Mouse (Mus musculus) megakaryocyte, embryonic 14.5 days (primary cell): ENCODE data around the gene Babam2. TPM values are rescaled to one million over a fixed set of nuclear protein-coding genes. Genes with fewer than 3 reads are reported as not detected.

Source experiments
- H3K27me3 ChIP-seq: replicated peaks from 2 replicates; pipeline ENCODE3; 2012; ENCODE audit warnings: inconsistent platforms
- H3K36me3 ChIP-seq: replicated peaks from 2 replicates; pipeline ENCODE3; 2012; ENCODE audit warnings: low read length, inconsistent platforms, mixed read lengths
- H3K4me1 ChIP-seq: 2 replicates; pipeline ENCODE4 v1.6.1; 2012; ENCODE audit warnings: inconsistent platforms
- H3K4me3 ChIP-seq: replicated peaks from 2 replicates; pipeline ENCODE3; 2012; ENCODE audit warnings: moderate library complexity, mild to moderate bottlenecking, inconsistent platforms
- H3K9me3 ChIP-seq: 2 replicates; pipeline ENCODE4 v1.6.1; 2012; ENCODE audit warnings: inconsistent platforms
- FLI1 ChIP-seq: IDR thresholded peaks from 2 replicates; pipeline ENCODE4 v1.6.1; 2012; ENCODE audit warnings: low read length, inconsistent platforms, mixed read lengths
- GATA1 ChIP-seq: IDR thresholded peaks from 3 replicates; pipeline ENCODE4 v1.6.1; 2012; ENCODE audit warnings: mixed read lengths, low read length, inconsistent platforms, borderline replicate concordance
- polyA plus RNA-seq: library from polyadenylated mRNA; stranded (reverse); fragments of >175 nt; gene quantifications from 2 replicates; pipeline ENCODE4 v1.2.3, GENCODE M21; 2012; ENCODE audit warnings: low replicate concordance; ENCODE audit not compliant: insufficient read depth

Babam2 gene
- polyA plus RNA-seq, 1 experiment, result 87.2 TPM

DNA sequence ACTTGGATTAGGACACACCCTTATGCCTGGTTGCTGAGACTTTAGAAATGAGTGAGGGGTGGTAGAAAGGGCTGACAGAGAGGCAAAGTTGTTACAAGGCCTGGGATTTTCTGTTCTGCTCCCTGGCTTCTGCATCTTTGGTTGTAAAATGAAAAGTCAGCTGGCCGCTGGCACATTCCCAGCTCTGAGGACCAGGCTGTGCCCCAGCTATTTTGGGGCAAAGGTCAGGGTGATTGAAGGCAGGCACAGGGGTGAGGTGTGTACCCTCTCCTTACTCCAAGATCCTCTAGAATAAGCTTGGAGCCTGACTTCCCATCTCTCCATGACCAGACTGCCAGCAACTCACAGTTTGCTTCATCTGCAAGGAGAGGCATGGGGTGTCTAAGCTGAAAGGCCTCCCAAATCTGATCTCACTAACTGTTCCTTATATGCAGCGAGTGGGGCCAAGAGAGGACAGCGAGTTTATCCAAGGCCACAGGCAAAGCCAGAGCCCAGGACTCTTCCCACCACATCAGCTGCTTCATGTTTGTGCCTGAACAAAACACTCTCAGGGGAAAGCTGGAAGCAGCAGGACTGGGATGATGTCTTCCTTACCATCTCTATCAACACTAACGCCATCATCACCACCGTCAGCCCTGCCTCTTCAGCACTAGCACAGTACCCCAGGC is 409.1 kb downstream of the Babam2 start:
- peaks cover 70% of the 10 kb centered on the region for H3K27me3 ChIP-seq

GRCm38 (mm10) chr5:32110651-32111050 is 413.2 kb downstream of the Babam2 start:
- Histone ChIP-seq H3K9me3 (no peaks in the 10 kb centered on the region; the same call in 1 of the 2 replicates), H3K4me1 (peaks cover 67% of the 10 kb centered on the region)
- no peak for TF ChIP-seq GATA1
- no peak for TF ChIP-seq FLI1

More for the DNA sequence above, 409.1 kb downstream of the Babam2 start:
- Histone ChIP-seq H3K4me3 (no peak overlapping the region), H3K36me3 (no peaks in the 10 kb centered on the region), H3K9me3 (no peaks in the 10 kb centered on the region), H3K4me1 (peaks cover 69% of the 10 kb centered on the region)
- no peak for TF ChIP-seq GATA1
- no peak for TF ChIP-seq FLI1

DNA sequence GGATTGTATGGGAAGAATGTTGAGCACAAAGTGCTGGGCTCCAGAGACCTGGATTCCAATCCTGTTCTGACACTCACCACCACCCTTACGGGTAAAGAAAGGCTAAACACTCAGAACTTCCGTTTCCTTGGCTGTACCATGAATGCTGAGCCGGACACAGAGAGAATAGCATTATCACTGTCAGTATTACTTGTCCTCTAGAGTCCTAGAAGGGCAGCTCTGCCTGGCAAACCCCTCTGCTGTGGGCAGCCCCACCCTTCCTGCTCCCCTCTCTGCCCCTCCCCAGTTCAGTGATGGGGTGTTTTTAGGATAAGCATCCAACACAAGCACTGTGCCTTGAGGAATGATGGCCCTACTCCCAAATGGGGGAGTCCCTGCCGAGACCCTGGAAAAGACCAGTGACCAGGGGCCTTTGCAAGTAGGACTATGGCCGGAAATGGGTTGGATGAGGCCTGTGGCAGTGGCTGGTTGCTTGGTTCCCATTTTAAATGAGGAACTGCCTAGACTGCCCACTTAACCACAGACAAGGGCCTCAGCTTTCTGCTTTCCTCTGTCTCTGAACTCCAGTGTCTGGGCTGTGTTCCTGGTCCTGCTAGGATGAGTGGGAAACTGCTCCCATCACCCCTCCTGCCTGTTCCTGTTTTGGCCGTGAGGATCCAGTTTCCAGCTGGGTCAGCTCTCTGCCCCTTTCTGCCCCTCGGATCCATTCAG is 414.9 kb downstream of the Babam2 start:
- TF ChIP-seq FLI1, result peak; percentile 46; the same call in 1 of the 2 replicates
- TF ChIP-seq GATA1, result no peak
- Histone ChIP-seq H3K4me3 (peak overlapping the region; percentile 79), H3K4me1 (peaks cover 69% of the 10 kb centered on the region)

More at GRCm38 (mm10) chr5:32110651-32111050, 413.2 kb downstream of the Babam2 start:
- H3K4me3 ChIP-seq, result no peak overlapping the region
- H3K27me3 ChIP-seq, result peaks cover 57% of the 10 kb centered on the region
- H3K36me3 ChIP-seq, result no peaks in the 10 kb centered on the region

DNA sequence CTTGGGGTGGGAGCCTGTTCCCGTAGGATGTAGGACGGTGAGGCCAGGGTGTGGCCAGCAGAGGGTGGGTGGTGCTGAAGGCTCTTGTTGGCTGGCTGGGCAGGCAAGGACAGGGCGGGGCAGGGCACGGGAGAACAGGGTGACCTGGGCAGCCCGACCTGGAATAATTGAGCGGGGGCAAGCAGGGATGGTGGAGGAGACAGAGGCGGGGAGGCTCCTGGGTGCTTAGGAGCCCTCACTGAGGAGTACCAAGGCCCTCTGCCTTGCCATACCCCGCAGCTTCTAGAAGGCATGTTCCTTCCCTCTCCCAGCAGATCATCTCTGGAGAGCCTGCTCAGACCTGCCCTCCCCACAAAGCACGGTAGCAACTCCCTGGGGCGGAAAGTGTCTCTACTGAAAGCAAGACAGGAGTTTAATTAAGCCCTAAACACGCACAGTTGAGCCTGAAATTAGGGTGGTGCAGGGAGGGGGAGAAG is 423.5 kb downstream of the Babam2 start:
- H3K36me3 ChIP-seq, result no peaks in the 10 kb centered on the region
- no peak for TF ChIP-seq FLI1
- H3K9me3 ChIP-seq, result no peaks in the 10 kb centered on the region
- peaks cover 59% of the 10 kb centered on the region for H3K27me3 ChIP-seq
- peaks cover 46% of the 10 kb centered on the region for H3K4me1 ChIP-seq
- no peak overlapping the region for H3K4me3 ChIP-seq

More for the DNA sequence above, 414.9 kb downstream of the Babam2 start:
- Histone ChIP-seq H3K36me3 (no peaks in the 10 kb centered on the region), H3K9me3 (no peaks in the 10 kb centered on the region; the same call in 1 of the 2 replicates), H3K27me3 (peaks cover 47% of the 10 kb centered on the region)

GRCm38 (mm10) chr5:32121936-32122335 is 424.5 kb downstream of the Babam2 start:
- no peaks in the 10 kb centered on the region for H3K9me3 ChIP-seq
- H3K36me3 ChIP-seq, result no peaks in the 10 kb centered on the region
- peaks cover 56% of the 10 kb centered on the region for H3K27me3 ChIP-seq
- H3K4me1 ChIP-seq, result peaks cover 49% of the 10 kb centered on the region
- H3K4me3 ChIP-seq, result peak overlapping the region; percentile 11
- TF ChIP-seq FLI1, result no peak
- TF ChIP-seq GATA1, result no peak

DNA sequence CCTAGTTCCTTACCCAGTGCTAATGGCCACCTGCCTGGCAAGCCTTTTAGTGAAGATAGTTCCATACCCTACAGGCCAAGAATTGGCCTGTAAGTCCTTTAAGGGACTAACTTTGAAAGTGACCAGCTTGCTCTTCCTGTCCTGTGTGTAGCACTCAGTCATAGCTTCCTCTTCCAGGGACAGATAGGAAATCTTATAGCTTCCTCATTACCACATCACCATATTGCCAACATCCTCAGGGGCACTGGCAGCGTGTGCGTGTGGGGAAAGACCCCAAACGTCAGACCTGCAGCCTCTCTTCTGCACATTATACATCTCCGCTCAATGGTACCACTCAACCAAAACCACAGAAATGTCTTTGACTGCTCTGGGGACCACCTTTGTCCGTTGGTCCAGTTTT is 424.9 kb downstream of the Babam2 start:
- Histone ChIP-seq H3K9me3 (no peaks in the 10 kb centered on the region), H3K4me1 (peaks cover 51% of the 10 kb centered on the region), H3K4me3 (no peak overlapping the region), H3K36me3 (no peaks in the 10 kb centered on the region), H3K27me3 (peaks cover 56% of the 10 kb centered on the region)
- TF ChIP-seq FLI1, result no peak
- TF ChIP-seq GATA1, result no peak

- Histone ChIP-seq H3K36me3 (no peaks in the 10 kb centered on the region), H3K4me1 (peaks cover 70% of the 10 kb centered on the region), H3K4me3 (no peak overlapping the region), H3K27me3 (peaks cover 41% of the 10 kb centered on the region), H3K9me3 (no peaks in the 10 kb centered on the region)
- TF ChIP-seq FLI1 (no peak), GATA1 (no peak)
These were observed 427.5 kb downstream of the Babam2 start for GRCm38 (mm10) chr5:32124957-32125356.

DNA sequence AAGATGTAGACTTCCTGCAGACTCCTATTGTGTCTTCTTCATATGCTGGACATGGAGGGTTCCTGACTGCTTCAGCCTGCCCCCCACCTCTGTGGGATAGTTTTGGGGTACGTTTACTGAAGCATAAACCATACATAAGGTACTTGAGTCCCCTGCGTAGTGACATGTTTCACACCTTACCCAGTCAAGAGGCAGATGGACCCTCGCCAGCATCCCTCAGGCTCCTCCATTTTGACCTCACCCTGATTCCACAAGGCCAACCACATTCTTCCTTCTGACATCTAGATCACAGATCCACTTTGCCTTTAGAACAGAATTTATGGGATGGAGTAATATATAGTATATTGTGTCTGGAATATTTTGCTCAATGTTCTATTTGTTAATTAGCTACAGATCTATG is 429.7 kb downstream of the Babam2 start:
- Histone ChIP-seq H3K27me3 (peaks cover 39% of the 10 kb centered on the region), H3K9me3 (no peaks in the 10 kb centered on the region), H3K36me3 (no peaks in the 10 kb centered on the region), H3K4me3 (no peak overlapping the region), H3K4me1 (peaks cover 69% of the 10 kb centered on the region)
- TF ChIP-seq GATA1, result no peak
- no peak for TF ChIP-seq FLI1

- Histone ChIP-seq H3K4me1 (peaks cover 71% of the 10 kb centered on the region), H3K27me3 (peaks cover 39% of the 10 kb centered on the region), H3K4me3 (no peak overlapping the region), H3K36me3 (no peaks in the 10 kb centered on the region), H3K9me3 (no peaks in the 10 kb centered on the region)
- TF ChIP-seq GATA1 (no peak), FLI1 (no peak)
These were observed 430.4 kb downstream of the Babam2 start for GRCm38 (mm10) chr5:32127927-32128326.

DNA sequence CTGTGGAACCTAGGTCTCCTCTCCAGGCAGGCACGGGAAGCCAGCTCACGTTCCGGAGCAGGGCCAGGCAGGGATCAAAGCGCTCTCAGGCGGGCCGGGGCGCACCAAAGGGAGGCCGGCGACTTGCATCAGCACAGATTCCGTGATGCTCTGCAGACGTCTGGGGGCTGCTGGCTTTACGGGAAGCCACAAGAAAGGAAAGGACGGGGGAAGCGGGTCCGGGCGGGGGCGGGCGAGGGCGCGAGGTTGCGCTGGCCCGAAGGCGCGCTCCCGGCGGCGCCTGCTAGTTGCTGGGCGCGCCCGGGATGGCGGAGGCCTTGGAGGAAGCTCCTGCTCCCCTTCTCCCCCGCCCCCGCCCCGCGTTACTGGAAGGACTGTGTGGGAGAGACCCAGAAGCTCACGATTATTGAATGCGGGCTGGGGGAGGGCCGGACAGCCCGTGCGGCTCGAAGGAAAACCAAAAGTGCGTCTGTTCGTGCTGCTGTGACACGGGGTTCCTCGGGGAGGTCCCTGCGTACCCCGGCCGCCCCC is 435.6 kb downstream of the Babam2 start:
- Histone ChIP-seq H3K4me3 (peak overlapping the region; percentile 98), H3K27me3 (peaks cover 44% of the 10 kb centered on the region)

More for the DNA sequence above, 435.6 kb downstream of the Babam2 start:
- Histone ChIP-seq H3K9me3 (no peaks in the 10 kb centered on the region), H3K36me3 (no peaks in the 10 kb centered on the region), H3K4me1 (peaks cover 69% of the 10 kb centered on the region)
- TF ChIP-seq GATA1 (no peak), FLI1 (no peak)
